Mouse (Mus musculus) CD4-positive, CD25-positive, alpha-beta regulatory T cell, adult 2 months (primary cell): ENCODE data around the gene Abhd14b.

Experiments used
- DNase-seq: peaks from one replicate; pipeline ENCODE4 v3.0.0-alpha.2; 2012; ENCODE audit warnings: low read depth, low spot score

Gene Abhd14b

GRCm38 (mm10) chr9:106429221-106430014 lies 17.8 kb upstream of the Abhd14b start, which contains the start of gene Rpl29:
TSS of gene Rpl29 (plus strand) at chr9:106429454.
- peak; percentile 97 for DNase-seq

DNA sequence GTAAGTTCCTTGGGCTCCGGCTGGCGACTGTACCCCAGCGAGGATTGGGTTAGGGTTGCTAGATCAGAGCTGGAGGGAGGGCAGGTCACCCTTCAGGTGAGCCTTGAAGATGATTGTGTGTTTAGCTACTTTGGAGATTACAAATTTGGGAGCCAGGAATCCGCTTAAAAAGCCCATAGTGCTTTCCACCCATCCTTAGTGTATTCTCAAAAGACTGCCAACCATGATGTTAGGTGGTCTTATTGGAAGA lies 17.3 kb upstream of the Abhd14b start:
- DNase-seq = no peak

GRCm38 (mm10) chr9:106433389-106433788 lies 13.9 kb upstream of the Abhd14b start:
- DNase-seq = no peak

DNA sequence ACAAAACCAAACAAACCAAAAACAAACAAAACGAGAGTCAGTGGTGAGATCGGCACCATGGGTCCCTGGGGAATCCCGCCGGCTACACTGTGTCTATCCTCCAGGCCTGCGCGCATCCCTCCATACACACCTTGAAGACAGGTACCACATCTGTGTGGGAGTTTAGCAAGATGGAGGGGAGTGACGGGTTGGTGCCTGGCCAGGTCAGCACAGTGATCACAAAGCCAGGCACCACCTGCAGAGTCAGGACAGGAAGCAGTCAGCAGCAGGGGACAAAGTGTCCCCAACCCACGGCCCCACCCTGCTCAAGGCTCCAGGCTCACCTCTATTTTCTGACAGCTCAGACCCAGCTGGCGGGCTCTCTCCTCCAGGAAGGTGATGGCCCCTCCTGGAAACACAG lies 10.7 kb upstream of the Abhd14b start:
- no peak for DNase-seq

- no peak for DNase-seq
Observed at GRCm38 (mm10) chr9:106442680-106443079, 4.6 kb upstream of the Abhd14b start.

- DNase-seq = no peak
Observed at GRCm38 (mm10) chr9:106444836-106445235, 2.4 kb upstream of the Abhd14b start.

DNA sequence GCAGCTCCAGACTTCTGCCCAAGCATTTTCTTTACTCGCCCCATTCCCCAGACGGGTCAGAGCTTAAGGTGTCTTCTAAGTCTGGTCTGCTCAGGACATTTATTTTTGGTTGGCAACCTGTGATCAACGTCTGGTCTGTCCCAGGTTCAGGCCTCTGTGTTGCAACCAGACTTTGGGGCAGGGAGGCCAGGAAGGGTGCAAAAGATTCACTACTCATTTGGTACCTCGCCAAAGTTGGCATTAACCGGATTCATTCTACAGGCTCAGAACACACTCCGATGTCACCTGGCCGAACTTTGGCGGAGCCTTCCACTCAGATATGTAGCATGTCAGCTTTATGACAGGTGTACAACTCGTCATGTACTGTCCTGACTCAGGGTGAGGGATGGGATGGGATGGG lies 692 bp downstream of the Abhd14b start:
- DNase-seq = no peak

DNA sequence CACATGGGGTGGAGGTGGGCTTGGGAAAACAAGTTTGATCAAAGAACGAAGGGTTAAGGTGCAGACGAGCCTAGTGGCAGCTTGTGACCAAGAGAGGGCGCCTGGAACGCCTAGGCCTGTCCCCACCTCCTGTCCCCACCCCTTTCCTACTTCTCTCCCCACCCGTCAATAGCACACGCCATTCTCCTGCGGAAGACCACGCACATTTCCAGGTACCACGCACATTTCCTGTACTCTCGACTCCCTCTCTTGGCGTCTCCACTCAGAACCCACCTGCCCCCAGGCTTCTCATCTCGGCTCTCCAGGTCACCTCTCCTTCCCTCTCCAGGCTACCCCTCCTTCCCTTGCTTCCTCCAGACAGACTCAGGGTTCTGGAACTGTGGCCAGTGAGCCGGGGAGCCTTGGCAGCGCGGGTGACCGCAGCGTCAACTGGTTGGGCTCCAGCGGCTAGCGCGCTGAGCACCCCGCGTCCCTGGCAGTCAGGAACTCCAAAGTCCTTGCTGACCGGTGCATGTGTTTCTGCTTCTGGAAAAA lies 1.3 kb downstream of the Abhd14b start:
- DNase-seq = peak; percentile 86

DNA sequence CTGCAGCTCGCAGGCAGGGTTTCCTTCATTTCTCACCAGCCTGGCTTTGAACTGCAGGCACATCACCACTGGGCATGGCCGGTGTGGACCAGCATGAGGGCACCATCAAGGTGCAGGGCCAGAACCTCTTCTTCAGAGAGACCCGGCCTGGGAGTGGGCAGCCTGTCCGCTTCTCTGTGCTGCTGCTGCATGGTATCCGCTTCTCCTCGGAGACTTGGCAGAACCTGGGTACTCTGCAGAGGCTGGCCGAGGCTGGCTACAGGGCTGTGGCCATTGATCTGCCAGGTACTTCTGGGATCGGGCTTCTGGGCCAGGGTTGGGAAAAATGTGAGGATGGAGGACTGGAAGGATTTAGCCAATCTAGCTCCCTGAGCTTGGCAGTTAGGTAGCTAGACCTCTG lies 2.7 kb downstream of the Abhd14b start:
- DNase-seq = no peak

GRCm38 (mm10) chr9:106450661-106451060 lies 3.4 kb downstream of the Abhd14b start:
- DNase-seq = no peak

GRCm38 (mm10) chr9:106451298-106451697 lies 4.0 kb downstream of the Abhd14b start:
- DNase-seq = no peak

GRCm38 (mm10) chr9:106451899-106452298 lies 4.6 kb downstream of the Abhd14b start:
- no peak for DNase-seq

DNA sequence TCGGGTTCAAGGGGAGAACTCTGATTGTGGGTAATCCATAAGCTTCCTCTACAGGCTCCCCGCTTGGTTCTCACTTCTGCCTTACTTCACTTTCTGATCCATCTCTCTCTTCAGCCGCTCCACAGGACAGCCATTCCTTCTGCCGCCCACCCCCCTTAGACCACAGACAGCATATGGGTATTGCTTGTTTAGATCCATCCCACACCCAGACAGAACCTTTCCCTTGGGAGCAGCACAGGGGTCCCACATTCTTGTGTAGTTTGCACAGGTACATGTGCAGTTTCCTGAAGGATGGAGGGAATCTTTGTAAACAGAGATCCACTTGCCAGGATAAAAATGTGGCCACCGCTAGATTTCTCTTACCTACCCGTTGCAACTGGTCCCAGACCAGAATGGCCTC lies 5.1 kb downstream of the Abhd14b start:
- DNase-seq = no peak

DNA sequence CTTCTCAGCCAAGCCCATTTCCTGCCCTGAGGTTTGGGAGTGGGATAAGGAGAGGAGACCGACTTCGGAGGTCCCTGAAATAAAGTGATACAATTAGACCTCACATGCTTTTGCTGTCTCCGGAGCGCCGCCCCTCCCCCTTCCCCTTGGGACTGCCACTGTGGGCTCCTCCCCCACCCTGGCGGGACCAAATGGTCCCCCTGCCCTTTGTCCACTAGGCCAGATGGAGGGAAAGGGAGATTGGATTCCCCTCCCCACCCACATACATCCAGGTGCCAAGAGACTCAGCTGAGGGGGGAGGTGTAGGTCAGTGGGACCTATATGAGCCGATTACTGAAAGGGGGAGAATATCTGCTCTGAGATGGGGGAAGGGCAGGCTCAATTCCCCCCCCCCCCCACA lies 5.6 kb downstream of the Abhd14b start:
- DNase-seq = no peak

DNA sequence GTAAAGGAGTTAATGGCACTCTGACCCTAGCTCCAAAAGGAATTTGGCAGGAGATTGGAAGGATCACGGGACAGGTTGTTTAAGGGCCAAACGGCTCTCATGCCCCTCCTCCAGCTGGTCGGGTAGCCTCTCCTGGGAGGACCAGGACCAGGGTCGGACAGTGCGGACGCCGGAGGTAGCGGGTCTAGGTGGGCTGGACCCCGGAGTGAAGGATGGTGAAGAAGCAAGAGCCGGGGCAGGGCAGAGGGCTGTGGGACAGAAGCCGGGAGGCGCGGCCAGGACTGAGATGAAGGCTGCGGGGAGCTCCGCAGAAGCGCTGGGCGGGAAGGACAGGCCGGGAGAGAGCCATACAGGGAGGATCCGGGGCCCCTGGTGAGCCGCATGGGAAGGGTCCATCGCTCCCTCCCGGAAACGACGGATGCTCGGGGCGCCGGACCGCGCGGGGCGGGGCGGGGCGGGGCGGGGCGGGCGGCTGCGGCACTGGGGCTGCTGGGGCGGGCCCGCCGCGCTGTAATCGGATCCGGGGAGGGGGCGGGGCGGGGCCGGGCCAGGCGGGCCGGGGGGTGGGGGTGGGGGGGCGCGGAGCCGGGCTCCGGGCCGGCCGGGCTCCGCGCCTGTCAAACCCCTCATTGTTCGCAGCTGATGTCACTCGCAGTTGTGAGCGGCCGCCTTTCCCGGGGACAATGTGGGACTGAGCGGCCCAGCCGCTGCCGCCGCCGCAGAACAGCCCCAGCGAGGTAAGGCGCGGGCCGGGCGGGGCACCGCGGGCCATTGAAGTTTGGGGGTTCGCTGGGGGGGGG lies 6.2 kb downstream of the Abhd14b start, which contains the start of gene Pcbp4:
Gene Pcbp4, plus strand, starts transcription at position 21 of the 800 bp plus-strand sequence.
- peak; percentile 75 for DNase-seq

DNA sequence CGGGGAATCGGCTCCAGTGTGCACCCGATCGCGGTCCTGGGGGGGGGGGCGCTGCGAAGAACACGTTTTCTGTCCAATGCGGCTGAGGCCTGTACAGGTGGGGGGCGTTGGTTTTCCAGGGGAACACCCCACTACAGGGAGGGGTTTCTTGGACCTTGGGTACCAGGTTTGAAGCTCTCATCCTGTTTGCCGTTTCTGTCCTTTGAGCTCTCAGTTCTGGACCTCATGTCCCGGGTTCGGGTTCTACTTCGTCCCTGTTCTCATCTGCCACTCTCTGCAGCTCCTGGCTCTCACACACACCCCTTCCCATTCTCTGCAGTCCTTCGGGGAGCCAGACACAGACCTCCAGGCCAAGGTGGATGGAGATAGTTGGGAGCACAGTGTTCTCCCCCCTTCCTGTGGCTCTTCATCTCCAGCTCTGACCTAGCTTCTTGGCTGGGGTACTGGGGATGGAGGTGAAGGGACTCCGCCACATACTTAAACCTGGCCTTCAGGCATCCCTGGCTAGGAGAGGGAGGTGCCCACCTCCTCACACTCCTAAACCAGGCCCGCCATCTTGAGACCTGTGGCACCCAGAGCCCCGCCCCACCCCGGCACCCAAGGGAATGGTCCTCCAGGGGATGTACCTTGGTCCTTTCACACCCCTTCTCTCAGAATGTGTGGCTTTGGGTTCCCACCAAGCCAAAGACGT lies 7.0 kb downstream of the Abhd14b start:
- no peak for DNase-seq

DNA sequence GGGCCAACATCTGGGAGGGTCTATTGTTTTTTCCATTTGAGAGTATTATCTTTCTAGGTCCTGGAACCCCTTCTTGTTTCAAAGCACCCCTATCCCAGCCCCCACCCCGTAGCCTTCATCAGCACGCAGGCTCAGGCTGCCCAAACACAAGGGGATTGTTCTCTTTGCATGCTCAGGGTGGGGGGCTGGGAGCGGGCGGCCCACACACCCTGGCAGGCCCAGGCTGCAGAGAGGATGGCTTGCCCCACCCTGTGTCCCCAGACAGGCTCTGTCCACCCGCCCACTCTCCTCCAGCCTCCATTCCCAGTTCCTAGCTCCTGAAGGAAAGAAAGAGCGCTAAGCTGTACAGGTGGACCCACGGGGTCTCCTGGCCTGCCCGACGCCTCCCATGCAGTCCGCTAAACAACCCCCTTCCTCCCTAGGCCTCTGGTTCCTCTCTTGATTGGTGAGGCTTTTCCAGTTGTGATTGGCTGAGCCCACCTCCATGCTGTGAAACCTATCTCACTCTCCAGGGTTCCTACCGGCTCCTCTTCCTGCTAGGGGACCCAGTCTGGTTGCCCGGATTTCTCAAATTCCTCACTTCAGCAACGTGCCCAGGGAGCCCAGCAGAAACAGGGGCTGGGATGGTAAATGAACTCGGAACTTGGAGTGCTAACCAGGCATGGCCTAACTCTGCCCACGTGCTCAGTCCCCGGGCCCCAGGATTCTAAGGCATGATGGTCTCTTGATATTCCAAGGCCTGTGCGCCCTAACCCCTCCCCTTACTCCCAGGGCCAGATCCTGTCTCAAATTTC lies 7.8 kb downstream of the Abhd14b start:
- no peak for DNase-seq

- no peak for DNase-seq
Observed at GRCm38 (mm10) chr9:106456325-106457162, 9.3 kb downstream of the Abhd14b start.

GRCm38 (mm10) chr9:106457163-106457559 lies 9.9 kb downstream of the Abhd14b start:
- DNase-seq = no peak

- no peak for DNase-seq
Observed at GRCm38 (mm10) chr9:106457920-106458319, 10.7 kb downstream of the Abhd14b start.
